Mouse (Mus musculus) ZHBTc4 (cell line): ENCODE results near the gene Hist1h4i.
A peak's percentile ranks its signal among the peaks of the same experiment; 100 is the strongest.

Source experiments
- DNase-seq: peaks from one replicate; pipeline ENCODE4 v3.0.0-alpha.2; 2011; ENCODE audit warnings: low read depth, low spot score

Gene Hist1h4i

DNA sequence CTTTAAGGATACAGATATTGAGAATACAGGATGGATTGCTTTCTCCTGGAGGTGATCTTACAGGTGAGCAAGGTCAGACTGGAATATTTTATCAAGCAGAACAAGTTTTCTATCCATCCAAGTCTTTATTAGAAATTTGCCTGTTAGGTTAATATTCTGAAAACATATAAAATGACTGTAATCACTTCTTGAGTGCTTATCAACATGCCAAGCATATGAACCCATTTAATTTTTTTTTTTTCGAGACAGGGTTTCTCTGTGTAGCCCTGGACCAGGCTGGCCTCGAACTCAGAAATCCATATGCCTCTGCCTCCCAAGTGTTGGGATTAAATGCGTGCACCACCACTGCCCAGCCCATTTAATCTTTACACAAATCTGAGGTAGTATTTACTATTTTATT, 4.2 kb downstream of the Hist1h4i start:
- no peak for DNase-seq

DNA sequence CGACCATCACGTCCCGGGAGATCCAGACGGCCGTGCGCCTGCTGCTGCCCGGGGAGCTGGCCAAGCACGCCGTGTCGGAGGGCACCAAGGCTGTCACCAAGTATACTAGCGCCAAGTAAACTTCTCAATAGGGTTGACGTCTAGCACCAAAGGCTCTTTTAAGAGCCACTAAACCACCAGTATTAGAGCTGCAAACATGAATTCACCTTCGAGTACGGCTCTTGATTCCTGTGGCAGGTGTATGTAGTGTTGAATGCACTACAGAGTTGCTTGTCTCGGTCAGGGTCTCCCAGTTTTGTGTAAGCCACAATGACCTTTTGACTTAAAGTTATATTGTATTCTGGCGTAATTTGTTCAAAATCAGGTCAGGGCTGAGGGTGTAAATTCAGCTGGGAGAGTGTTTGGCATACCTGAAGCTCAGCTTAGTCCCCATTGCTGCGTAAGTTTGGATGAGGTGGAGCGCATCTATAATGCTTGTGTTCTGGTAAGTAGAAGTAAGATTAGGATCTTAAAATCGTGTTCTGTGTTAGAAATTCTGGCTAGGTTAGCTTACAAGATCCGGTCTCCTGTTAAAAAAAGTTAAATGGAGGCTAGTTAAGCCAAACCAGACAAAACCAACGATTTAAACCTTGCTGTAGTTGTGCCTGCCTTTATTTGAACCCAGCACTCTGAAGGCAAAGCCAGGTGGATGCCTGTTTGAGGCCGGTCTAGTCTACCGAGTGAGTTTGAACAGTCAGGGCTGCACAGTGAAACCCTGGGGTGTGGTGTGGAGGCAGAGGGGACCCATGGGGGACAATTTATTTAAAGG, 4.8 kb downstream of the Hist1h4i start:
- peak; percentile 69 for DNase-seq

DNA sequence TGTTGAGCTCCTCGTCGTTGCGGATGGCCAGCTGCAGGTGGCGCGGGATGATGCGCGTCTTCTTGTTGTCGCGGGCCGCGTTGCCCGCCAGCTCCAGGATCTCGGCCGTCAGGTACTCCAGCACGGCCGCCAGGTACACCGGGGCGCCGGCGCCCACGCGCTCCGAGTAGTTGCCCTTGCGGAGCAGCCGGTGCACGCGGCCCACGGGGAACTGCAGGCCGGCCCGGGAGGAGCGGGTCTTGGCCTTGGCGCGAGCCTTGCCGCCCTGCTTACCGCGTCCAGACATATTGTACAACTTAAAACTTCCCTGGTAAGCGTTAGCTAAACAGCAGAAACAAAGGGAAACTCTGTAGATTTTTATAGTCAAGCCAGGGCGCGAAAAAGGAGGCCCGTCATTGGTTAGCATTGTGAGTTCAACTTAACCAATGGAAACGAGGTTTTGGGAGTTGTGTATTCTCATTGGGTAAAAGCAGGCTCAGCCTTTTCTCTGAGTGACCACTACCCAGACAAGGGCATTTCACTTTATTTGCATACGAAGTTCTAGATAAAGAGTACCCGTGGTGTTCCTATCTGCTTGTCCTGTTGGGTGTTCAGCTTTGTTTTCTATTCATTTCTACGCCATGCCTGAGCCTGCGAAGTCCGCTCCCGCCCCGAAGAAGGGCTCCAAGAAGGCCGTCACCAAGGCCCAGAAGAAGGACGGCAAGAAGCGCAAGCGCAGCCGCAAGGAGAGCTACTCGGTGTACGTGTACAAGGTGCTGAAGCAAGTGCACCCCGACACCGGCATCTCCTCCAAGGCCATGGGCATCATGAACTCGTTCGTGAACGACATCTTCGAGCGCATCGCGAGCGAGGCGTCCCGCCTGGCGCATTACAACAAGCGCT, 5.7 kb downstream of the Hist1h4i start, which contains the start of the genes Hist1h2ah and Hist1h2bk:
Gene Hist1h2ah, minus strand, starts transcription at position 302 of the 882 bp plus-strand sequence.
Gene Hist1h2bk, plus strand, starts transcription at position 604 of the 882 bp plus-strand sequence.
- DNase-seq, result peak; percentile 97

DNA sequence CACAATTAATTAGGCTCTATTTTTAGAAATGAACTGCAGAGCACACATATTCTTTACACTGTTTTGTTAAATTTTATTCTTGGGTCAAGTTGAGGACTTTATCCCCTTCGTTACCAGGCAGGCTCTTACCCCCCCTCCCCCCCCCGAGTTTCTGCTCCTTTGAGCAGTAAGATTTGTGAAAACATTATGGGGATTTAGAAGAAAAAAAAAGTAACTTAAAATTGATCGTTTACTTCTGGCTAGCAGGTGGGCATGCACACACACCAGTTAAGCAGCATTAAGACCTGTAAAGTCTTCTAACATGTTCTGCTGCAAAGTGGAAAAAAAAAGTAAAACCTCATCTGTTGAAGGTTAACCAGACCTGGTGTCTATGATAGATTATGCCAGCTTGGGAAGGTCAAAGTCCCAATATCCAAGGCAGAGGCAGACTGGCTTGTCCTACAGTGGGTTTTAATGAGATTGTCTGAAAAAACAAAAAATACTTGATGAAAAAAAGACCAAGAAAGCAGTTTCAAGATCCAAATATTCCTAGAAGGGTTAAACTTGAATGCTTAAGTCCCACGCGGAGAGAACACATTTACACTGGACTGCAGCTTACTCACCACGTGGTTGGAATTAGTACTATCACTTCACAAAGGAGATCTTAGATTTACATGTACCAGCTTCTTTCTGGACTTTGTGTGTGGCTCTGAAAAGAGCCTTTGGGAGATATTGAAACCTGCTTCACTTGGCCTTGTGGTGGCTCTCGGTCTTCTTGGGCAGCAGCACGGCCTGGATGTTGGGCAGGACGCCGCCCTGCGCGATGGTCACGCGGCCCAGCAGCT, 6.5 kb downstream of the Hist1h4i start:
- DNase-seq, result peak; percentile 60

DNA sequence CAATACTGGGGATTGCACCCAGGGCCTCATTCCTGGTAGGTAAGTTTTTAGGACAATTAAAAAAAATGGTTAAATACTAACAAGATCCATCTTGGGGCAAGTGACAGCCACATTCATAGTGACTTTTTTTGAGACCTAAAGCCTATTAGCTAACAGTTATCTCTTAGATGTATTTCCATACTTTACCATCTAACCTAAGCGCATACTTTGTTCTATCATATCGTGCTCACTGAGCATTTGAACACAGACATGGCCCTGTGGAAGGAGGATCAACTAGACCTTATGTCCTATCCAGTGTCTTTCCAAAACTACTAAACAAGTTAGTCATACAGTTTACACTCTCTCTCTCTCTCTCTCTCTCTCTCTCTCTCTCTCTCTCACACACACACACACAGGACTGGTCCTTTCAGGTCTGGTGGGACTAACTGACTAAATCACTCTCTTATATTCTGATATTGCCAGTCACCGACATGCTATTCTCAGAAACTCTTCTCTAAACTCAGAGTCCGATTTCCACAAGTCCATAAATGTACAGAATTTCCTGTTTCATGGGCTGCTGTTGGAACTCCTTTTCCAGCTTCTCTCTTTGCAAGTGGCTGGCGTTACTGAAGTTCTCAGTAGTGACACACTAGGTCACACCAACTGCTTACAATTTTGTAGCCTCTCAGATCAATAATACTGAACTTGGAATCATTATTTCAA, 7.3 kb downstream of the Hist1h4i start:
- no peak for DNase-seq

DNA sequence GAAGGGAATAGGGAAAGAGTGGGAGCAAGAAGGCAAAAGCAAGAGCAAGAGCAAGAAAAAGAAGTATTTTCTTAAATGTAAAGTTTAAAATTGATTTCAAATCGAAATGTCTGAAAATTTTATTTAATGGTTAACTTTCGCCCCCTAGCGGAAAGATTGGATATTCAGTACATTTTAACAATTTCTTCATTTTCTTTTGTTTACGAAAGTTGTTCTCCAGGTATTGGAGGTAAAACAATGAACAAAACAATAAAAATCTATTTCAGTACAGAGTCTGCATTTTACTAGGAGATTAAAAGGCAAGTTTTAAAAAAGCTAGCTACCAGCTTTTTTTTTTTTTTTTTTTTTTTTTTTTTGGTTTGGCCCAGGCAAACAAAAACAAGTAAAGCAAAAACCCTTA, 10.7 kb downstream of the Hist1h4i start:
- DNase-seq, result peak; percentile 52

DNA sequence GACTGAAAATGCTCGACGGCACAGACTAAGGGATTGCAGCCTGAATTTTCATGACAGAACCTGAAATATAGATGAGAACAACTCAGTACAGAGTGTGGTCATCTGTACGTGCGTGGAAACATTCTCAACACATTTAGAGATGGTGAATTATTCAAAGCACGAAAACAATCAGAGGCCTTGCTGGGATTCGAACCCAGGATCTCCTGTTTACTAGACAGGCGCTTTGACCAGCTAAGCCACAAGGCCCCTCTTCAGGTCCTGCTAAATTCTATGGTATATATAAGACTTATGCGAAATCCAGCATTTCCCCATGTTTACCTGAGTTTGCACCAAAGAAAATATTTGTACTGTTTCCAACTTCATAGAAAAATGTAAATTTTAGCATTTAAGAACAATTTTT, 11.2 kb downstream of the Hist1h4i start:
- peak; percentile 74 for DNase-seq

DNA sequence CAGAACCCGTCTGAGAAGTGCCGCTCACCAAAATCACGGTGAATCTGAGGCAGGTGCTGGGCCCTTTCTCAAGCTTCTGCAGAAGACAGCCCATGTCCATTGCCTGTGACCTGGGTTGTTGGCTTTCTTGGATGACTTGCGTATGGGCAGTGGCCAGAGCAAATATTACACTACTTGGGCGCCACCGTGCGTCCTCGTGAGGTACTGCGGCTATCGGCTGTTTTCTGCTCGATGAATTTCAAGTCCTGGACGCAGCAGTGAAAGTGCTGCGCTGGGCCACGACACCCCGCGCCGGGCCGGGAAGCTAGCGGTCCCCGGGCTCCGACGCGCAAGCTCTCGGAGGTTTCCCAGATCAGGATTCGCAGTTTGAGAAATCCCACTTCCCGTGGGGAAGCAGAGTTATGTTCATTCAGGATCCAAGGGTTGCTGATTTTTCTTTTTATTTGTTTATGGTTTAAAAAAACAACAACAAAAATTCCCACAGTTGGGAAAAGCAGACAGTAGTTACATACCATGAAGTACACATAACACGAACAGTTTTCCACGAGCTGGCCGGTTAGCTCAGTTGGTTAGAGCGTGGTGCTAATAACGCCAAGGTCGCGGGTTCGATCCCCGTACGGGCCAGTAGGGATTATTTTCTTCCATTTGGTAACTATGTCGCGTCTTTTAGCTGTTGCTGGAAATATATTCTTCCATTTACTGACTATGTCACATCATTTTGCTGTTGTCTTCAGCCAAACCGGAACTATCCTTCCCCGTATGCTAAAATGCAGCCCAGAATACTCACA, 12.3 kb downstream of the Hist1h4i start:
- peak; percentile 97 for DNase-seq

DNA sequence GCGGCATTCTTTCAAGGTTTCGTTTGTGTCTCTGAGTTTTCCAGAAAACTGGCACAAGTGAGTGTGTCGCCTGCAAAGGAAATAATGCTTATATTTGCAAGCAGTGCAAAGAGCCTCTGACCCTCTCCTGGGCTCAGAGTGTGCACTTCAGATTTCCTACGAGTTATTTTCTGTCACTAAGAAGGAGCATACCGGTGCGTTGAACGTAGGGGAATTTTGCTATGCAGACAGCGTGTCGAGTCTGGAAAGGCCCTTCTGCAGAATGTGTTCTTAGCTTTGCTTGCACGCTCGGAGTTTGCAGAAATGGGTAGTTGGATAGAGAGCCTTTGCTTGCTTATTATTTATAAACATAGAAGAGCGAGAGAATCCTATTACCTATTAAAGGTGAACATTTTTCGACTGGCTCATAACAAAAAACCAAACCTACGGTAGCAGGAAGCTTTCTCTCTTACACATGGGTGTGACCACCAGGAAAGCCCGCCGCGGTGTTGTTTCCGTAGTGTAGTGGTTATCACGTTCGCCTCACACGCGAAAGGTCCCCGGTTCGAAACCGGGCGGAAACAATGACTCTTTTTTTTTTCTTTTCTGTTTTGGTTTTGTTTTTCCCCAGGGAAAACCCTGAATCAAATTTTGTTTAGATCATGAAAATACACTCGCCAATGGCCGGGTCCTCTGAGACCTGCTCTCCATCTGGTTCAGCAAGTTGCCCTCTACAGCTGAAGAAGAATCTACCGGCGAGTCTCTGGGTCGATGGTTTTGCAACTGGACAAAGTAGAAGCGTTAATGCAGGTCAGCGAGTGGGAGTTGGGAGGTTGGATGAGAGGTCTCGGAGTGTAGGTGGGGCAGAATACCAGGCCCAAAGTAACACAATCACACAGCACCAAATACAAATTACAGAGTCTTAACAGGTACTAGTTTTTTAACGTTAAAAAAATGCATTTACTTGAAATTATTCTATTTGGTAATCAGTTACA, 14.8 kb downstream of the Hist1h4i start:
- peak; percentile 89 for DNase-seq

DNA sequence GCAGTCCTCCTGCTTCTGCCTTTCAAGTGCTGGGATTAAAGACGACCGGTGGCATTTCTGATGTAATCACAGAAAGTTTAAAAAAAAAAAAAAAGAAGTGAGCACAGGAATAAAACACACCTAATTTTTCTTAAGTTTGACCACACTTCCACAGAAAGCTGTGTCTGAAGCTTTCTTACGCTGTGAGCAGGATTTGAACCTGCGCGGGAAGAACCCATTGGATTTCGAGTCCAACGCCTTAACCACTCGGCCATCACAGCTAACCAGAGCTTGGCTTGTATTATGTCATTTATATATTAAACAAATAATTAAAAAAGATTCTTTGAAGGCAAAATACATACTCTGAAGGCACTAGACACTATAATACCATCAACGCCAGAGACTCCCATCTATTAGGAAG, 18.9 kb downstream of the Hist1h4i start:
- DNase-seq, result peak; percentile 92

DNA sequence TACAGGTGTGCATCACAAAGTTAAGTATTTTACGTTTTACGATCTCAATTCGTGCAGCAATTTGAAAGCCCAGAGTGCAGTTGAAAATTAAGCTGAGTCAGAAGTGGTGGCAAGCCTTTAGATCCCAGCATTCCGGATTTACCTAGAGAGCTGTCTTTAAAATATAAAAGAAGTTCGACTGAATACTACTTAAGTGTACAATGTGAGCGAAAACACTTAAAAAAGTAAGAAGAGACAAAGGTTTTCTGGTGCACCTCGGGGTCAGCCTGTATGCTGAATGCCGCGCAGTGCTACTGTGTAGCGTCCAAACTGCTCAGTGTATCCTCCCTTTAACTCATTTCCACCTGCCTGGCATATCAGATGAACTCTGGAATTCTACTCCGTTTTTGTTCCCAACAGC, 19.6 kb downstream of the Hist1h4i start:
- no peak for DNase-seq

DNA sequence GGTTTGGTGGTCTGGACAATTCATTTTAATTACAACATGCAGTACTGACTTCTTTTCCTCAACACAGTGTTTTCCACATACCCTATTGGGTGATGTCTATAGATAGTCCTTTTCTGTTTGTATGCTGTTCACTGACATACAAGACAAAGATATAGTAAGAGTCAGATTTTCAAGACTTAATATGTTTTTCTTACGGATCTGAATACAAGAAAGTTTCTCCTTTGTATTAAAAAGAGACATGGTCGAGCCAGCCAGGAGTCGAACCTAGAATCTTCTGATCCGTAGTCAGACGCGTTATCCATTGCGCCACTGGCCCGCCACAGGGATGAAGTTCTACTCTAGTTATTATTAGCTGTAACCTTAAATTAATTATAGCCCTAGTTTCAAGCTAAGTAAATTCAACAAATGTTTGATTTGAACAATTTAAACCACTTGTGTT, 20.2 kb downstream of the Hist1h4i start:
- peak; percentile 71 for DNase-seq

DNA sequence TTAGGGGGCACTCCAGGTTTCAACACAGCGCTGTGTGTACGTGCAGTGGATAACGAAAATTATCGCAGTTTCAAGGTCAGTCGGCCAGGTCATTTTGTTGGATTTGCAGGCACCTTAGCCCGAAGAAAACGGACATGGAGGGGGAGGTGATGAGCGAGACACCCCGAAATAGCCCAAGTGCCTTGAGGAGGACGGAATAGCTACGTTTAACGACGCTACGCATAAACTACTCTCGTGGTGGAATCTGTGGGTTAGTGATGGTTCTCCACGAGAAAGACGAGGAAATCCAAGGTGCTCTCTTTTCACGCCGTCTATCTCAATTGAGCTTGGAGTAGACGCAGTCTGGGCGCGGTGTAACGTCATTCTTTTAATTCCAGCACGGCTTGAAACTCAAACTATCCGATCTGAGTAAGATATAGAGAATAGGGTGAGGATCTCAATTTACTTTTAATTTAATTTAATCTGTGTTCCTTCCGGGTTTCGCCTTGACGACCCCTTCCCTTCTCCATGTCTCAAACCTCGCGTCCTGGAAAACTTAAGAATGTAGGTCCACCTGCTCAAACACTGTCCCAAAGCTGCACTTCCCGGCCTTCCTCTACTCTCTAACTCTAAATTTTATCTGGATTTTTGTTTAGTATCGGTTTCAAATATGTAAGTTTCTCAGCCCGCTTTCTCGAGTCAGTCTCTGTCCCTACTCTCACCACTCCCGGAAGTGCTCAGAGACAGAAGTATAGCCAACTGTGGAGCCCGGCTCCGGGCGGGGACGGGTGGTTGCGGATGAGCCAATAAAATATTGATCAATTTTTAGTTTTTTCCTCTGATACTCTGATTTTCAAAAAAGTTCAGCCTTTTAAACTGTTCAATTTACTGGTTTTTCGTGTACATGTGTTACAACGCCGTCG, 21.0 kb downstream of the Hist1h4i start:
- DNase-seq, result no peak

DNA sequence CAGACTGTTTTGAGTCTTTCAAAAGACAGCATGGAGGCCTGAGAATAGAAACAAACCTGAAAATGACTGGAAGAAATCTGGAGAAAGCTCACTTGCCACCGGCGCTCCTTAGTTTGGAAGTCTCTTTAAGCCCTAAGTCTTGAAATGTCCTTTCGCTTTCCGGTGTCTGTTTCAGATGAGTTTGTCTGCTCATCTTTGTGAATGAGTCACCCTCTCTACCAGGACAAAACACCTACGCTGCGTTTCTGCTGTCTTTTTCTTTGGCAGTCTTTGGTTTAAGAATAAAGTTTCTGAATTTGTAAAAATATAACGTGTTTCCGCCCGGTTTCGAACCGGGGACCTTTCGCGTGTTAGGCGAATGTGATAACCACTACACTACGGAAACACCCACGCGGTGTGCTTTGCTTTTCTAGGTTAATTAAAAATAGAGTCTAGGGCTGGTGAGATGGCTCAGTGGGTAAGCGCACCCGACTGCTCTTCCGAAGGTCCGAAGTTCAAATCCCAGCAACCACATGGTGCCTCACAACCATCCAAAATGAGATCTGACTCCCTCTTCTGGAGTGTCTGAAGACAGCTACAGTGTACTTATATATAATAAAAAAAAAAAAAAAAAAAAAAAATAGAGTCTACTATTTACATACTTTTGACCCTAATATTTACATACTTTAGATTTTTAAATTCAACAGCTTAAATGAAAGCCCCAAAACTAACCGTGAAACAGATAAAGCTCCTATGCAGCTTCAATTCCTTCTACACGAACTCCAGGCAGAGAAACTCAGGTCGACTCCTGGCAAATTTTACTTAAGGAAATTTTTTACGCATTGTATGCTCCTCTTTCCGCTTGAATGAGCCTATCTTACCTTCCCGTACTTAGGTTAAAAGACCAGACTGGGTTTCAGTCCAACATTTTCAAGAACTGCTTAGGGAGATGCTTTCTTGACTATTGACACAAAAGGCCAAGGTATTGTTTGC, 25.4 kb downstream of the Hist1h4i start:
- DNase-seq, result peak; percentile 93

DNA sequence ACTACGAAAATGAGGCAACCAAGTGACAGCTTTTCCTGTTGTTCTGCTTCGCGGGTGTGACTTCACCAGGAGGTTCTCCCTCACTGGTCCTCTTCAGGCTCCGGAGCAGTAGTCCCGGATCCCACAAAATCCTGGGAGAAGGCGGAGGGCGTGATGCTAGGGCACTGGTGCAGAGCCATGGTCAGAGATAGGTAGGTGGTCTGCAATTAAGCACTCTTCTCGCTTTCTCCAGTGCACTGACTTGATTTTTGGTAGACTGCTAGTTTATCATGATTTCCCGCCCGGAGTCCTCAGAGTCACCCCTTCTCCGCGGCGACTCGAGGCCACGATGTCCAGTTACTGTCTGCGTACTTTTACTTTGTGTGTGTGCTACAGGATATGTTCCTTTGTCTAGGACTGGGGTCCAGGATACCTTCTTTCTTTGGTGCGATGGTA, 26.7 kb downstream of the Hist1h4i start:
- no peak for DNase-seq

DNA sequence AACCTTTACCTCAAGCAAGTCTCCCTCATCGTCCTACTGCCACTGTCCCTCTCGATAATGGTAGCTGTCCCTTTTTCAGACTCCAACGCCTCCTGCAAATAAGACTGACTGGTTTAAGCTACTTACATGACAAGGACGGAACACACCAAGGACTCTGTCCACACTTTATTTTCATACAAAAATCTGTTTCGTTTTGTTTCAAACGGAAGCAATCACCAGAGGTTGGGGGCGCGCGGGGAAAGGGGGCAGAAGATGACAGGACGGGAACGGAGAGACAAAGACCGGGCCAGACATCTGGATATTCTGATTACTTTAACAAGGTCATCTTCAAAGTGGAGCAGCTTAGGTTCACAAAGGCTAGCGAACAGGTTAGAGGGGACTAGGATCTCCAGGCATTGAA, 27.4 kb downstream of the Hist1h4i start:
- no peak for DNase-seq

DNA sequence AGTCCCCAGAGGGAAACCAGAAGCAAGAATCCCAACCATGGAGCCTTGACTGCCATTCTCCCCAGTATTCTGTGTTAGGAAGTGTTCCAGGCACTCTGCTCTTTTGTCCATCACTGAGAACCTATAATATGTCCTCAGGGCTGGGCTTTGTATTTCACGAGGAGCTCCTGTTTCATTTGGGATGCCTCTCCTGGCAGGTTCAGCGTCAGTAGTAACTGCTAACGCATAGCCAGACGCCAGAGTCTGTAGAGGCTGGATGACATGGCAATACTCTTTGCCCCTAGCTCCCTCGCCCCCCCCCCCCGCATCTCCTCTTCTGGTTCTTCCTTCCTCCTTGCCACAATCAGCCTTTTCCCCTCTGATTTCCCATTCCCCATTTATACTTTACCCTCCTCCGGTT, 31.5 kb downstream of the Hist1h4i start, which contains the start of gene Prss16:
Gene Prss16, minus strand, starts transcription at position 101 of the 400 bp plus-strand sequence.
- DNase-seq, result no peak
